Mouse (Mus musculus) gastrocnemius, postnatal 14 days (tissue): Measurements from ENCODE around the gene Jdp2. TPM values are rescaled to one million over a fixed set of nuclear protein-coding genes. Genes with fewer than 3 reads are reported as not detected.

Experiments used
- DNase-seq: peaks from one replicate; pipeline ENCODE4 v3.0.0; 2021; ENCODE audit warnings: mixed read lengths
- intact Hi-C: fragments of 180-260 bp; cut with DNase I; formaldehyde crosslinking; loops from one replicate; pipeline ENCODE4 v1.15.1; 2025; ENCODE audit warnings: low total_unique reads
- total RNA-seq, 2 experiments: library from RNA; stranded (reverse); gene quantifications; 2 replicates each; pipeline ENCODE4 v1.2.3; 2021

Gene Jdp2
- total RNA-seq, 2 experiments from 2014 or later: 9.4 to 11.6 TPM

GRCm38 (mm10) chr12:85668696-85669095 is 69.9 kb downstream of the Jdp2 start:
- intact Hi-C loops: no loop called here
- DNase-seq: no peak

GRCm38 (mm10) chr12:85670080-85670479 is 71.3 kb downstream of the Jdp2 start:
- intact Hi-C loops: no loop called here
- no peak for DNase-seq

GRCm38 (mm10) chr12:85673914-85674313 is 75.1 kb downstream of the Jdp2 start:
- no peak for DNase-seq
- intact Hi-C loops: no loop called here

DNA sequence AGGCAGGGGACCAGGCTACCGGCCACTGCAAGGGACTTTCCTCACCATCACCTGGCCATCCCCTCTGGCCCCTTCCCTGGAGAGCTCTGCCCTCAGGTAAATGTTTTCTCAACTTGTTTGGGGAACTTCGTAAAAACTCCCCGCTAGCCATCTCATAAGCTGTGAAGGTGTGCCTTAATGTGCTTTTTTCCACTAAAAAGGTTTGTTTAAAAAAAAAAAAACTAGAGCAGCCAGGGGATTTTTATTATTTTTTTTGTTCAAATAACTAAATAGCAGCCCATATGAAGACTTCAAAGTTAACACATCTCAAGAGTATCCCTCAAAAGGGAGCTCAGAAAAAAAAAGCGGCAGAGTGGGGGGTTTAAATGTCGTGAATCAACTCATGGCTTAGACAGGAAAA is 80.3 kb downstream of the Jdp2 start:
- intact Hi-C loops: no loop called here
- no peak for DNase-seq

DNA sequence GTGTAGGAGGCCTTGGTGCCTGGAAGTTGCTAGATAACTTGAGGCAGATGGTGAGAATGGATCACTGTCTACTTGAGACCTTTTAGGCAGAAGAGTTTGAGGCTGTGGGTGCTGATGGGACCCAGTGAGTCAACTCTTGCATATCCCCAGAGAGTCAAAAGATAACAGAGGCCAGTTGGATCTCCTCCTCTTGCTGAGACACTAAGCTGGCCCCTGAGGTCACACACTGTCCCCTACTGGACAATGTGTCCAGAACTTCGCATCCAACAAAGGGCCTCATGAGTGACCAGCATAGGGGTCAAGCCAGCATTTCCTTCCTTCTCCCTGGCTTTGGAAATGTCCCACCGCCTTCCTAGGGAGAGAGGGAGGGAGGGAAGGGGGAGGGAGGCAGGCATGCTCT is 81.0 kb downstream of the Jdp2 start:
- intact Hi-C loops: no loop called here
- no peak for DNase-seq

GRCm38 (mm10) chr12:85682328-85682727 is 83.5 kb downstream of the Jdp2 start:
- intact Hi-C loops: no loop called here
- no peak for DNase-seq

DNA sequence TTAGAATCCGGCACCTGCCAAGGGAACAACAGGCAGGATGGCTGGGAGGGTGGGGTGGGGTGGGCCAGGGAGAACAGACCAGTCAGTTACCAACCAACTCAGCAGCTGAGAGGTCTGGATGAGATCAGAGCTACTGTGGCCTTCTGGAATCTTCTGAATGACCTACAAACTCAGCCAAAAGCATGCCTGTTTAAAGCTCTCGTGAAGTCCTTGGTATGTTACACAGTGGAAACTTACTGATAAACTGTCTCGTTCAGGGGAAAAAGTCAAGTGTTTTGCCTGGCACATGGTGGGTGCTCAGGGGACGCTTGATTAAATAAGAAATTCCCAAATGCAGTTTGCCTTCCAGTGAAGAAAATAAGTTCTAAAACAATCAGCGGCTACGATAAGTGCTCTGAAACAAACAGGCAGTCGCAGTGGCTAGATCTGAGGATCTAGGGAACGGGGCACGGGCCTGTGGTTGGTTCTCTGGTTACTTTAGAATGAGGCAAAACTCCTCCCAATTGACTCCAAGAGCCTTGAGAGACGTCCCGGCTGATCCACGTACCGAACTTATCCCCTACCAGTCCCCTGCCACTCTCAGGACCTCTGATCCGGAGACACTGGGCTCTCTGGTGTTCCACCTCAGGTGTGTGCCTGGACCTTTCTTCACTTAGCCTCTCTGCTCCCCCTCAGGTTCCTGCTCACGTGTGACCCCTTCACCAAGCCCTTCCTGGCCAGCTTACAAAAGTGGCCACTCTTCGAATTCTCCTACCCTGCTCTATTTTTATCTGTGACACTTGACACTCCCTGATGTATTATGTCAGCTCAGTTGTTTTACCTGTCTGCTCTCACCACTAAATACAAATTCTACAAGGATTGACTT is 85.8 kb downstream of the Jdp2 start:
- intact Hi-C loops: no loop called here
- no peak for DNase-seq

- no peak for DNase-seq
- intact Hi-C loops: loop anchor here (2.0 kb wide), 1 partner anchor 44 kb away; no protein-coding TSS in a partner anchor
Measured at GRCm38 (mm10) chr12:85686466-85687216, 87.8 kb downstream of the Jdp2 start, which contains the start of gene Batf. Gene Batf (plus strand): TSS chr12:85686669.

GRCm38 (mm10) chr12:85687217-85687533 is 88.3 kb downstream of the Jdp2 start:
- no peak for DNase-seq
- intact Hi-C loops: loop anchor here (2.0 kb wide), 1 partner anchor 44 kb away; no protein-coding TSS in a partner anchor

- no peak for DNase-seq
- intact Hi-C loops: loop anchor here (2.0 kb wide), 1 partner anchor 43 kb away; no protein-coding TSS in a partner anchor
Measured at GRCm38 (mm10) chr12:85687846-85688245, 89.0 kb downstream of the Jdp2 start.

Other genes starting within 250 kb of the Jdp2 start
- gene Tmed10, start 224.2 kb upstream of the Jdp2 start, total RNA-seq: 100 to 1,000 TPM; 130 to 135 TPM
- 1 to 10 TPM; 7.6 to 8.9 TPM for gene Fos, start 125.1 kb upstream of the Jdp2 start, total RNA-seq
- under 1 TPM; 0.29 to 0.40 TPM for gene Batf, start 87.6 kb downstream of the Jdp2 start, total RNA-seq
- gene Flvcr2, start 147.5 kb downstream of the Jdp2 start, total RNA-seq: 1 to 10 TPM; 1.4 to 3.0 TPM
- gene Erg28, start 225.5 kb downstream of the Jdp2 start, total RNA-seq: 1 to 10 TPM; 4.1 to 7.2 TPM
- gene Ttll5, start 225.6 kb downstream of the Jdp2 start, total RNA-seq: 1 to 10 TPM; 7.8 to 8.2 TPM